9 mouse cellular contexts compared by ENCODE assay signal in the genomic region with DNA sequence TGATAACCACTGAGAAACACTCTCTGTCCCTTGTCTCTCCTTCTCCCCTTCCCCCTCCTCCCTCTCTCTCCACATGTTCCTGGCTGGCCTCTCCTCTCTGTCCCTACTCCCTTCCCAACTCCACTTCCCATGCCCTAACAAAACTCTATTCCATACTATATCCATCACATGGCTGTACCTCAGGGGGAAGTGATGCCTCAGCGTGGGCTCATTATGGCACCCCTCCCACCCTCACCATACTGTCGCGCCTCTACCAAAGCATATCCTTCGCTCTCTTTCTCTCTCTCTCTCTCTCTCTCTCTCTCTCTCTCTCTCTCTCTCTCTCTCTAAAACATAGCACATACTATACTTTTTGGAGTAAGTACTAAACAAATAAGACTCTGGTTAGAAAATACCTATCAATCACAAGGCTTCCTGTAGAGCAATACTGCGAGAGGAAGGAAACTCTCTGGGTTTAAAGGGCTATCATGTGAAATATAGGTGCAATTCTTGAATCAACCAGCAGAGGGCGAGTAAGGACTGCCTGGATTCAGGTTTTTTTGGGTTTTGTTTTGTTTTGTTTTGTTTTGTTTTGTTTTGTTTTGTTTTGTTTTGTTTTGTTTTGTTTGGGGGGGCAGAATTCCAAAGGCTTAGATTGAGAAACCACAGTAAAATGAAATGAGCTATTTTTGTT. TPM values are rescaled to one million over a fixed set of nuclear protein-coding genes. Genes with fewer than 3 reads are reported as not detected.
DNase-seq lines count a peak whose midpoint lies in the region; ATAC-seq and TF ChIP-seq lines count a peak whose summit lies in the region.
"Had no signal": no experiment of that assay in that cellular context is flagged by ENCODE, and none has a peak within 500 bp of the region (broad histone marks: within the 10 kb centered on the region; RNA-seq: fewer than 3 reads in every experiment).

No protein-coding gene starts in this region.

- no peaks in the 10 kb centered on the region for H3K27me3 ChIP-seq in intestine, postnatal 0 days (replicated peaks; ENCODE audit: control insufficient read depth, insufficient read depth, low read length)
- H3K27me3 ChIP-seq in intestine, embryonic 16.5 days (replicated peaks; ENCODE audit: control insufficient read depth, insufficient read depth, low read length): no peaks in the 10 kb centered on the region
- H3K27me3 ChIP-seq in neural tube, embryonic 14.5 days (ENCODE audit: control insufficient read depth, insufficient read depth, low read length): no peaks in the 10 kb centered on the region

- intact Hi-C loops in gastrocnemius, postnatal 36 days (cut with DNase I): no loop called here

- H3K9ac ChIP-seq in intestine, postnatal 0 days (ENCODE audit: low read depth, low read length): no peak overlapping the region
- no peak overlapping the region for H3K9ac ChIP-seq in intestine, embryonic 16.5 days (ENCODE audit: low read depth, low read length)
- H3K9ac ChIP-seq in neural tube, embryonic 14.5 days (replicated peaks; ENCODE audit: low read depth, low read length): no peak overlapping the region

- H3K27ac ChIP-seq in intestine, postnatal 0 days (ENCODE audit: low read depth, low read length): no peak overlapping the region
- no peak overlapping the region for H3K27ac ChIP-seq in intestine, embryonic 16.5 days (ENCODE audit: low read length)
- no peak overlapping the region for H3K27ac ChIP-seq in neural tube, embryonic 14.5 days (ENCODE audit: low read depth, low read length)

- no peak overlapping the region for H3K4me3 ChIP-seq in intestine, postnatal 0 days (ENCODE audit: low read depth, low read length)
- no peak overlapping the region for H3K4me3 ChIP-seq in intestine, embryonic 16.5 days (ENCODE audit: low read length)
- H3K4me3 ChIP-seq in neural tube, embryonic 14.5 days (ENCODE audit: low read depth, low read length): no peak overlapping the region
- H3K4me3 ChIP-seq: myocyte had no signal

- DNase-seq in neural tube, embryonic 10.5 days (ENCODE audit: extremely low spot score, low spot score): no peak
- peak; percentile 59 for DNase-seq in embryo, embryonic 10 days (ENCODE audit: low spot score)
- DNase-seq in retina, embryonic 14.5 days (ENCODE audit: low spot score): peak; percentile 74
- DNase-seq in spleen, postnatal 14 days (ENCODE audit: low spot score in 2 of 2): no peak
- no peak for DNase-seq in gastrocnemius, postnatal 36 days

- no peak overlapping the region for H3K4me2 ChIP-seq in intestine, postnatal 0 days (replicated peaks; ENCODE audit: low read depth)
- H3K4me2 ChIP-seq in intestine, embryonic 16.5 days (ENCODE audit: low read depth, low read length): no peak overlapping the region
- H3K4me2 ChIP-seq in neural tube, embryonic 14.5 days (ENCODE audit: low read depth, low read length): no peak overlapping the region

- no peaks in the 10 kb centered on the region for H3K36me3 ChIP-seq in intestine, postnatal 0 days (ENCODE audit: control insufficient read depth, insufficient read depth)
- no peaks in the 10 kb centered on the region for H3K36me3 ChIP-seq in intestine, embryonic 16.5 days (ENCODE audit: control insufficient read depth, insufficient read depth, low read length)
- no peaks in the 10 kb centered on the region for H3K36me3 ChIP-seq in neural tube, embryonic 14.5 days (ENCODE audit: control insufficient read depth, insufficient read depth, low read length)

- ATAC-seq in intestine, postnatal 0 days: no peak
- no peak for ATAC-seq in intestine, embryonic 16.5 days
- peak; percentile 56; the same call in 1 of the 2 replicates for ATAC-seq in neural tube, embryonic 14.5 days (ENCODE audit: low read depth)

- no peaks in the 10 kb centered on the region for H3K9me3 ChIP-seq in intestine, postnatal 0 days (ENCODE audit: control insufficient read depth)
- no peaks in the 10 kb centered on the region for H3K9me3 ChIP-seq in intestine, embryonic 16.5 days (ENCODE audit: control insufficient read depth, low read length)
- no peaks in the 10 kb centered on the region for H3K9me3 ChIP-seq in neural tube, embryonic 14.5 days (ENCODE audit: control insufficient read depth, low read length)

- peak; percentile 79 for TF ChIP-seq CTCF in intestine, postnatal 0 days (IDR thresholded peaks at IDR 0.05; ENCODE audit: low read depth)

- H3K4me1 ChIP-seq in intestine, postnatal 0 days (replicated peaks; ENCODE audit: control insufficient read depth, insufficient read depth, low read length): no peaks in the 10 kb centered on the region
- no peaks in the 10 kb centered on the region for H3K4me1 ChIP-seq in intestine, embryonic 16.5 days (ENCODE audit: control insufficient read depth, insufficient read depth, low read length)
- no peaks in the 10 kb centered on the region for H3K4me1 ChIP-seq in neural tube, embryonic 14.5 days (ENCODE audit: control insufficient read depth, insufficient read depth, low read length)

- 49% methylated on average over 6 of the region's 6 CpGs for WGBS in intestine, postnatal 0 days
- WGBS in intestine, embryonic 16.5 days: 51% methylated on average over 6 of the region's 6 CpGs
- 58% methylated on average over 6 of the region's 6 CpGs for WGBS in neural tube, embryonic 14.5 days

RNA-seq across cellular contexts. Expression of gene Lor, which starts 32.4 kb away (rescaled TPM):
- 1.1 and 1.5 TPM in 2 replicates for polyA plus RNA-seq in intestine, postnatal 0 days (2015; fragmentation: Nextera tagmentation; extraction: Ambion mirVana)
- polyA plus RNA-seq in intestine, embryonic 16.5 days (2015; fragmentation: Nextera tagmentation; extraction: Ambion mirVana): 0.17 and 0.50 TPM in 2 replicates
- 3.2 and 6.4 TPM in 2 replicates for polyA plus RNA-seq in neural tube, embryonic 14.5 days (2014; fragmentation: Nextera tagmentation; extraction: Ambion mirVana)
- total RNA-seq in gastrocnemius, postnatal 36 days (2021): not detected

RNA-seq across cellular contexts. Expression of gene Pglyrp3, which starts 36.1 kb away (rescaled TPM):
- polyA plus RNA-seq in intestine, postnatal 0 days (2015; fragmentation: Nextera tagmentation; extraction: Ambion mirVana): not detected in 2 replicates
- polyA plus RNA-seq in intestine, embryonic 16.5 days (2015; fragmentation: Nextera tagmentation; extraction: Ambion mirVana): not detected in 2 replicates
- polyA plus RNA-seq in neural tube, embryonic 14.5 days (2014; fragmentation: Nextera tagmentation; extraction: Ambion mirVana): not detected in 2 replicates
- total RNA-seq in gastrocnemius, postnatal 36 days (2021): not detected
- polyA plus RNA-seq: myocyte had no signal

Comparison
In these comparisons a context has a peak if more than half of its experiments do, and no peak if none do; other contexts are left out.
1. DNase-seq: peak in embryo, embryonic 10 days (single experiment) and retina, embryonic 14.5 days (single experiment); none in neural tube, embryonic 10.5 days (single experiment), spleen, postnatal 14 days (0 of 2) and gastrocnemius, postnatal 36 days (0 of 2).